Mouse (Mus musculus) cerebellum, adult 2 months (tissue): ENCODE data around the gene Sidt1. TPM values are rescaled to one million over a fixed set of nuclear protein-coding genes. Genes with fewer than 3 reads are reported as not detected.

Experiments used
- DNase-seq, 2 experiments: peaks; one replicate each; pipeline ENCODE4 v3.0.0; 2021
- H3K27ac ChIP-seq: fragments of 200-500 bp; 2 replicates; pipeline ENCODE4 v1.5.1; 2012; ENCODE audit warnings: low read length, control low read depth, inconsistent platforms; ENCODE audit not compliant: insufficient read depth
- H3K27me3 ChIP-seq: fragments of 200-500 bp; 2 replicates; pipeline ENCODE4 v1.6.1; 2012; ENCODE audit warnings: inconsistent platforms, mild to moderate bottlenecking, low read length, moderate library complexity; ENCODE audit not compliant: control insufficient read depth, insufficient read depth
- H3K4me1 ChIP-seq: fragments of 200-500 bp; 2 replicates; pipeline ENCODE4 v1.6.1; 2011; ENCODE audit warnings: low read length; ENCODE audit not compliant: control insufficient read depth, insufficient read depth
- H3K4me3 ChIP-seq: fragments of 200-500 bp; replicated peaks from 2 replicates; pipeline ENCODE3; 2011; ENCODE audit warnings: mild to moderate bottlenecking, low read depth, low read length, control low read depth; ENCODE audit not compliant: insufficient read depth
- CTCF ChIP-seq: fragments of 200-500 bp; IDR thresholded peaks from 2 replicates; pipeline ENCODE4 v1.5.1; 2011; ENCODE audit warnings: low read depth, mild to moderate bottlenecking, control low read depth, low read length, moderate library complexity, borderline replicate concordance; ENCODE audit not compliant: insufficient read depth
- POLR2A ChIP-seq: fragments of 200-500 bp; IDR thresholded peaks from 2 replicates; pipeline ENCODE4 v1.6.1; 2011; ENCODE audit warnings: low read length, control low read depth, borderline replicate concordance; ENCODE audit not compliant: insufficient read depth
- WGBS: fragments of 180-500 bp; shearing (Covaris S2); methylation state at CpG from one replicate; pipeline ENCODE4 v1.1.7; 2018; 5-methylcytosine and 5-hydroxymethylcytosine counted together
- polyA plus RNA-seq: library from polyadenylated mRNA; depleted of rRNA; stranded (reverse); fragments of >200 nt; gene quantifications from 2 replicates; pipeline ENCODE4 v1.2.3, GENCODE M21; 2012

The Sidt1 gene
- polyA plus RNA-seq, 1 experiment, result 32.9 TPM

DNA sequence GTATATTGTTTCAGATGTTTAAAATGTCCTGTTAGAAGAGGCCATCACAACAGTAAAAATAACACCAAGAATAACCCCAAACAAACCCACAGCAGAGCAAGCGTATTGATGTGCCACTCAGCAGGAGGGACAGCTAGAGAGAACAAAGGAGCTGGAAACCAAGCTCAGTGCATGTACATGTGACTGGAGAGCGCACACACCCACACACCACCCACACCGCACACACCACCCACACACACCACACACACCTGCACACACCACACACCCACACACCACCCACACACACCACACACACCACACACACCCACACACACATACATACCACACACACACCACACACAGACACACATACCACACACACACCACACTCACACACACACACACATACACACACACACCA lies 12.8 kb downstream of the Sidt1 start:
- TF ChIP-seq CTCF, result no peak
- TF ChIP-seq POLR2A, result no peak
- WGBS, result 48% methylated on average over 3 of the region's 3 CpGs
- H3K27ac ChIP-seq, result no peak overlapping the region

DNA sequence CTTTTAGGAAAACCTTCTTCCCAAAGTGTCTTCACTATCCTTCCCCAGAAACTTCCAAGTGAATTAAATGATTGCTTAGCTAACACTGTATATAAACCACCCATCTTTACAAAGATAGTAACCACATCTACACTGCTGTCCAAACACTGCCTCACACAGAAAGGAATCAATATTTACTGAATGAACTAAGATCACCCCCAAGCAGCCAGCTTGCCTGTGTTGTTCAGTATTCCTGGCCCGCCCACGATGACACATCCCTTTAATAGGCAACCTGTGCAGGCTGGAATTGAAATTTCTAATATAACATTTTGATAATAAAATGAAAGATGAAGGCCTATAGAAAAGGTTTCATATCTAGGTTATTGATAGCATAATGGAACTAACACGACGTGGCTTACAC lies 16.6 kb downstream of the Sidt1 start:
- no peaks in the 10 kb centered on the region for H3K27me3 ChIP-seq
- H3K4me3 ChIP-seq, result no peak overlapping the region
- TF ChIP-seq CTCF, result no peak
- no peak for TF ChIP-seq POLR2A
- no peak for DNase-seq
- H3K27ac ChIP-seq, result no peak overlapping the region
- H3K4me1 ChIP-seq, result peaks cover 12% of the 10 kb centered on the region
- 89% methylated on average over 4 of the region's 4 CpGs for WGBS

More for the DNA sequence above, 12.8 kb downstream of the Sidt1 start:
- no peak overlapping the region for H3K4me3 ChIP-seq
- no peaks in the 10 kb centered on the region for H3K27me3 ChIP-seq
- DNase-seq, result no peak
- peaks cover 17% of the 10 kb centered on the region for H3K4me1 ChIP-seq

DNA sequence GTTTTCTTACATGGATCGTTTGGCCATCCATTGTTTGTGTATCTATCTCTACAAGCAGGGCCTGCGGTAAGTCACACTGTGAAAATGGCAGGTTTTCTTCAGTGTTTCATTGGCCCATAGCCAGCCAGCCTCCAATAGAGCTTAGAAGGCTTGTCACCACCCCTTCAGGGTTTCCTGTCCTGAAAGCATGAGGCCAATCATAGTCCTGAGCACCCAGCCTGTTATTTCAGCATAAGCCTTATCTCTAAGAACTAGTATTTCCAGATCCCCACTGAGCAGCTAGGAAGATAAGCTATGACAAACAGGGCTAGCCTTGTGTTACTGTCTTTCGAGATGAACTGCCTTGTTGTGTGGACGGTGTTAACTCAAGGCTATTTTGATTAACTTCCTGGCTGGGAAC lies 19.6 kb downstream of the Sidt1 start:
- Histone ChIP-seq H3K4me3 (no peak overlapping the region), H3K27ac (no peak overlapping the region), H3K4me1 (peaks cover 10% of the 10 kb centered on the region; the same call in 1 of the 2 replicates), H3K27me3 (no peaks in the 10 kb centered on the region)
- DNase-seq, result no peak
- TF ChIP-seq POLR2A, result no peak
- TF ChIP-seq CTCF, result no peak
- WGBS, result 65% methylated on average over 4 of the region's 4 CpGs

DNA sequence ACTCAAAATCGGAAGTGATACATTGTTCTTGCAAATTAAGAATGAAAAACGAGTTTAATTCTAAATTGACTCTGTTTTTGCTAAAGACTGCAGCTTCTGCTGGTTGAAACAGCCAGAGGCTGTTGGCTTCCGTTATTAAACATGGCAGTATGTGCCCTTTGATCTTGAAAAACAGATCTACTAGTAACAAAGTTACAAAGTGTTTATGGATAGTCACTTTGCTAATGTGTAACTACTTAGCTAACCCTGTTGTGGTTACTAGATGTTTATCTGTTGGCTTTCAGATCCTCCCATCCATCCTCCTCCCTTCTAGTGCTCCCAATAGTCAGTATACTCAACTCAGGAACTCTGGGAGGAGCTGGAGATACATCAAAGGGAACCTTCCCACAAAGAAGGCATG lies 27.4 kb downstream of the Sidt1 start:
- H3K27me3 ChIP-seq, result no peaks in the 10 kb centered on the region
- WGBS, result 69% methylated on average over 3 of the region's 3 CpGs
- H3K4me3 ChIP-seq, result no peak overlapping the region
- TF ChIP-seq CTCF, result no peak
- no peak for TF ChIP-seq POLR2A
- no peak for DNase-seq
- no peak overlapping the region for H3K27ac ChIP-seq
- H3K4me1 ChIP-seq, result peaks cover 5% of the 10 kb centered on the region; the same call in 1 of the 2 replicates

DNA sequence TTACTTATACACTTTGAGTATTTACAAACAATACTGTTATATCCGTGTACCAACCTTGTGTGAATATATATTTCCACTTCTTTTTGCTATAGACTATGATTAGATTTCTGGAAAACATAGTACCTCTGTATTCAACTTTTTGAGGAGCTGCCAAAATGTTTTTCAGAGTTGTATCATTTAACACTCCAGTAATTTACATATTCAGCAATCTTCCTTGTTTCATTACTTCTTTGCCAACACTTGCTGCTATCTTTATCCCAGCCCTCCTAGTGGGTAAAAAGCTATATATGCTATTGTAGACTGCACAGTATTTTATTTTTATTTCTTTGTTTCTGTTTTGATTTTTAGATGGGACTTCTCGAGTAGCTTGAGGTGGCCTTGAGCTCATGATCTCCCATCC lies 29.2 kb downstream of the Sidt1 start:
- no peak for TF ChIP-seq POLR2A
- no peak for TF ChIP-seq CTCF
- DNase-seq, result no peak
- Histone ChIP-seq H3K4me3 (no peak overlapping the region), H3K27me3 (no peaks in the 10 kb centered on the region), H3K27ac (no peak overlapping the region), H3K4me1 (peaks cover 4% of the 10 kb centered on the region; the same call in 1 of the 2 replicates)
- 76% methylated on average over 2 of the region's 2 CpGs for WGBS

DNA sequence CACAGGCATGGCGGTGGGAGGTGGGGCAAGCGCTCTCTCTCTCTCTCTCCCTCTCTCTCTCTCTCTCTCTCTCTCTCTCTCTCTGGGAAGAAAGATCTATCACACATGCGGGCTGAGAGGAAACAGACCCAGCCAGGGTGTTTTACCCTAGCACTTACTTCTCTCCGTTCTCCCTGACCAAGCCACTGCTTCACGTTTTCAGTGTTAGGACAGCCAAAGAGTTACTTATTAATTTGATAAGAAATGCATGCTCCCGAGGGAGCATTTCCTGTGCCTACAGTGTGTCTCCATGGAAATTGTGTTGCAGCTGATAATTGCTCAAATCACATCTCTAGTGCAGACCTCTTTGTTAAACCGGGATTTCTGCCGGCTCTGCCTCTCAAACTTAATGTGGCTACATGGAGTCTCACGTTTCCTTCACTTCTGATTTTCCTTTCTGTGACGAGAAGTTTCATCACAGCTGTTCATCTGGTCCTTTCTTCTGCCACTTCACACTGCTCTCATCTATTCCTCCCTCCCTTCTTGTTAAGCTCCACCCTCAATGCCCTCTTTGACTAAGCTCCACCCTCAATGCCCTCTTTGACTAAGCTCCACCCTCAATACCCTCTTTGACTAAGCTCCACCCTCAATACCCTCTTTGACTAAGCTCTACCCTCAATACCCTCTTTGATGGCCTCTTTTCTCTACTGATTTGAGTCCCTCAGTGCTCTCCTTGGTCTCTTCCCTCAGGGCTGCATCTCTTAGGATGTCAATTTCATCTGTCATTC lies 30.7 kb downstream of the Sidt1 start:
- no peak for DNase-seq
- 79% methylated on average over 10 of the region's 10 CpGs for WGBS
- TF ChIP-seq POLR2A (no peak), CTCF (no peak)

DNA sequence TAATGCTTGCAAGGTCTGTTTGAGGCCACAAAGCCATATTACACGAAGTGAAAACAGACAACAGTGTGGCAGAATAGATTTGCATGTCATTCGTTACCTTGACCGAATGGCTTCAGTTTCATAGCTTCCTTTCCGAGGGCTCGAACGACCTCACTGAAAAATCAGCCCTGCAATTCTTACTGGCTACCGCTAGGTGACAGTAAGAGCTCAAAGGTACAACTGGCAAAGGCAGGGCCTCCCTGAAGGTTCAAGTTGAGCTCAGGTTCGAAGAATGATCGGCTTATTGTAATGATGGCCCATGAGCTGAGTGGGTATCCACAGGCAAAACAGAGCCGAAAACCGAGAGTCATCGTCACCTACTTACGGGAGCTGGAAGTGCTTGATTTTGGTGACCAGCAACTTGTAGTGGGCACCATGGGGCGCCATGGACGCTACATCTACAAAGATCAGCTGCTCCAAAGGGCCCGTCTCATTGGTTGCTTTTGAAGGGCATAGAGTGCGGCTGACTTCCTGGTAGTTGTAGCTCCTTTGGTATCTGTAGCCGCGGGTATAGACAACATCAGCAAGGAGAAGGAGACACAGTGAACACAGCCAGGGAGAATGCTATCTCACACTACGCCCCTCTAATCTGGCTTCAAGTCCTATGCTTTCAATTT lies 33.4 kb downstream of the Sidt1 start:
- TF ChIP-seq CTCF (0 out of 2 replicates have a peak, but pooled peaks have one; percentile 12), POLR2A (no peak)
- no peaks in the 10 kb centered on the region for H3K27me3 ChIP-seq
- DNase-seq, result no peak
- 0 out of 2 replicates have a peak overlapping the region, but pooled peaks have one; percentile 21 for H3K27ac ChIP-seq
- no peak overlapping the region for H3K4me3 ChIP-seq
- 87% methylated on average over 20 of the region's 20 CpGs for WGBS
- H3K4me1 ChIP-seq, result peaks cover 4% of the 10 kb centered on the region; the same call in 1 of the 2 replicates

More for the DNA sequence above, 30.7 kb downstream of the Sidt1 start:
- peaks cover 4% of the 10 kb centered on the region; the same call in 1 of the 2 replicates for H3K4me1 ChIP-seq
- H3K27ac ChIP-seq, result no peak overlapping the region
- H3K27me3 ChIP-seq, result no peaks in the 10 kb centered on the region
- H3K4me3 ChIP-seq, result no peak overlapping the region
